Mouse (Mus musculus): ENCODE measurements around the gene Lrrc55. TPM values are rescaled to one million over a fixed set of nuclear protein-coding genes. Genes with fewer than 3 reads are reported as not detected.
"Not testable (repeated sequence)": the region's sequence is repeated elsewhere in the genome, so short reads cannot be mapped to it uniquely, and the experiment has no call there.

The Lrrc55 gene
- total RNA-seq (2017): not detected in 2 replicates

DNA sequence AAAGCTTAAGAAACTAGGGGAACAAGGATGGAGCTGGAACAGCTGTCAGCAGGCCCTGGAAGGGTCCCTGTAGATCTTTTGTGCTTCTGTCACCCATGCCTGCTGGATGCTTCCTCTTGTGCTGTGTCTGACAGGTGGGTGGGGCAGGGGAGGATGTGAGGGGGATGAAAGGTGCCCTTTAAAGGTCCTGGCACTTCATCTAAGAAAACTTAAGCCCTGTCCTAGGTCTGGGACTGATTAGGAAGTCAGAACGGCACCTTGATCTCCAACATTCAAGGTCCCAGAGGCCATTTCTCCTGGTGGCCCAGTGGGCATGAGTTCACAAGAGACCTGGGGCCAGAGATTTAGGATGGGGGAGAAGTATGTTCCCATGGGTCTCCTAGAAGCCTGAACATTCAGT is at the start of gene Lrrc55:
Gene Lrrc55, minus strand, starts transcription at position 297 of the 400 bp plus-strand sequence.
- ATAC-seq (replicated peaks; ENCODE audit: low read depth, poor library complexity, severe bottlenecking): no peak

DNA sequence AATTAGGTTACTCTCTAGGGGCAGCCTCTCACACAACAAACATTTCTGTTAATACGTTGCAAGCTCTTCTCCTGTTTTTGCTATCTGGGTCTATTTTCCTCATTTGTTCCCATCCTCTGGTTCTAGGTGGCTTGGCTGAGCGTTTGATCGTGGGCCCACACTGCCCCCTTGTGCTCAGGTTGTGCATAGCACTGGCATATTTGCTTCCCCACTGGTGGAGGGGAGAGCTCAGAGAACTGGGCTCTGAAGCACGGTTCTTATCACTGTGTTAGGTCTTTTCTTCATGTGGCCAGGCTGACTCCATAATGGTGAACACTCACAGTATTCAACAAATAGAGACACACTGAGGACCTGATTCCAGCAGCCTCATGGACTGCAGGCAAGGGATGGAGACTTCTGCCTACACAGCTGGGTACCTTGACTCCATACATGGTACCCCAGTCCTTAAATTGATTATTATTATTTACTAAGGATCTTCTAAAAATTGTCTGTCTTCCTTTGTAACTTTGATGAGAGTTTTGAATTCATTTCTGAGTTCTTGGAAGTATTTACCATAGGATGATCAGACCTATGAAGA is 49.6 kb upstream of the Lrrc55 start:
- peak; percentile 99 for ATAC-seq (replicated peaks; ENCODE audit: low read depth, poor library complexity, severe bottlenecking)

DNA sequence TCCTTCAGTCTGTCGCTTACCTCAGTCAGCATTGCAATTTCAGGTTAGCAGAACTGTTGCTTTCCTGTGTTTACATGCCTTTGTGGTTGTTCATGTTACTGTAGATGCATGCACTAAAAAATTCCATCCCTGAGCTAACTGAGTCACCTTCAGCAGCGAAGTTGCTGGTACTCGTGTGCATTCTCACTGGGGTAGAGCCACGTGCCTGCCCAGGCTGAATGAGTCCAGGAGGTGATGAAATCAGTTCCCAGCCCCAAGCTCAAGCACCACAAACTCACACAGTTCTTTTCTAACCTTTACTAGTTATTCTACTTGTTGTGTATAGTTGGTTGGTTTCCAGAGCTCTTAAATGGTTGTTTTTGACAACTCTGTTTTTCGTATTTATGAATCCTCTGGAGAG is 48.7 kb upstream of the Lrrc55 start:
- ATAC-seq (replicated peaks; ENCODE audit: low read depth, poor library complexity, severe bottlenecking): no peak

DNA sequence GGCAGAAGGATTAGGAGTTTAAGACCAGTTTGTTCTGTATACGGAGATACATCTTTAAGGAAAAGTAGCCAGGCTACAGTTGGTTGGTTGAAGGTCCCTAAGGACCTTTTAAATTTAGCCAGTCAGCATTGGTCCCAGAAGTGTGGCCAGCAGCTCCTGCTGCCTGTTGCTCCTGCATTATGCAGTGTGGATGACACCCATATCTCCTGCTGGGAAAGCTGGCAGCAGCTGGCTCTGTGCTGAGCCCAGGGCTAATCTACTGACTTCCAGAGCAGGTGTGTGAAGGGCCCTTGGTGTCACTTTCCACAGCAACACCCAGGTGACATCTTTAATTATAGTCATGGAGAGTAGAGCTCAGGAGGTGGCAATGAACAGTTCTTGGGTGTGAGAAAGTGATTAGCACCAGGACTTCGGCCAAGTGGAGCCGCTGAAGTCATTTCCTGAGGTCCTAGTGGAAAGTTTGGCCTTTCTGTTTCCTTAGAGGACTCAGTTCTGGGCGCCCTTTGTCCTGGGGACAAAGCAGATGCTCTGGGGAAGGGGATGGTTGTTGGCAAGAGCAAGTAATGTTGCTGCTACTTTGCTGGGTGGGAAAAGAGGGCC is 41.2 kb upstream of the Lrrc55 start:
- no peak for ATAC-seq (replicated peaks; ENCODE audit: low read depth, poor library complexity, severe bottlenecking)

DNA sequence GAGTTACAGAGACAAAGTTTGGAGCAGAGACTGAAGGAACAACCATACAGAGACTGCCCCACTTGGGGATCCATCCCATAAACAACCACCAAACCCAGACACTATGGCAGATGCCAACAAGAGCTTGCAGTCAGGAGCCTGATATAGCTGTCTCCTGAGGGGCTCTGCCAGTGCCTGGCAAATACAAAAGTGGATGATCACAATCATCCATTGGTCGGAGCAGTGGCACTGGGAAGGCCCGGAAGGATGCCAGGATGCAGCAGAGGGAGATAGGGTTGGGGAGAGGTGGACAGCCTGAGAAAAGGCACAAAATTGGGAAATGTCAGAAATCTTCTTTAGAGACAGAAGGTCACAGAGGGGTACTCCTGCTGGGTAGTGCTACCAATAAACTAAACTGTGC is 40.2 kb upstream of the Lrrc55 start:
- ATAC-seq (replicated peaks; ENCODE audit: low read depth, poor library complexity, severe bottlenecking): not testable (repeated sequence)

DNA sequence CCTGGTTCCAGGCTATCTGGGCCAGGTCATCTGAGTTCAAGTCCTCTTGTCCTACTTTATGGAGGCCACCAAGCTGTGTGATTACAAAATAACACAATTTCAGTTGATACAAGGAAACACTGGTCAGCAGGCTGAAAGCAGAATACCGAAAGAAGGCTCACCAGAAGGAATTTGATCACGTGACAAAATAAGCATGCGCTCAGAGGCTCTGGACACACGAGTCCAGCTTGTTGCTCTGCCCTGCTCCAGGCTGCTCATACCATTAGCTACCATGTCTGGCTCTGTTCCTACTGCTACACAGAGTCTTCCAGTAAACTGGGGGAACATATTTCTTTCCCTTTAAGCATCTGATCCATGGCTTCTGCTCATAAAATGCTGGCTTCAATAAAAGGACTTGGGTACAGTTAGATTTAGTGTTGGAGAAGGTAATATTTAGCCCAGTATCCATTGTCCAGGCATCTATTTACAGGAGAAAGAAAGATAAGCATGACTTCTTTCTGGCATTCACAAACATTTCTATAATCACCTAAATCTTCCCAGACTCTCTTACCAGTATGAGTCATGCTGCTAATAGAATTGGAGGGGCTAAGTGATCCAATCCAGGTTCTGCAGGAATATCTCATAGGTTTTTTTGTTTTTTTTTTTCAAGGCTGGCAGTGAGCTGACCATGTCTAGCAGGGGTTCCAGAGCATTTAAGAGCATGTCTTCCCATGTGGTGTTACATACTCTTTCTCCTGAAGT is 33.9 kb upstream of the Lrrc55 start:
- ATAC-seq (replicated peaks; ENCODE audit: low read depth, poor library complexity, severe bottlenecking): no peak

DNA sequence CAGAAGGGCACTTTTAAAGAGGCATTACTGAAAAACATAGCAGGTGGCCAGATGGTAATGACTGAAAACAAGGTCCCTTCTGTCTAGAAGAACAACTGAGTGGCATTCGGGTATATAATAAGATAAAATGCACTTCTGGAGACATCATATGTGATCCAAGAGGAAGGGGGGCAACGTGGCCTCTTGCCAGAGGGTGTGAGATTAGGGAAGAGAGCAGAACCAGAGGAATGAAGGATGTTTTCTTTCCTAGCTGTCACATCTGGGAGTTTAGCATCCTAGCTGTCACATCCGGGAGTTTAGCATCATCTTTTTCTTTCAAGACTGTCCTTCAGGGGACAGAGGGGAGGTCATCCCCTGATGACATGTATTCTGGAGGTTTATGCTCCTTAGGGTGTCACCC is 32.6 kb upstream of the Lrrc55 start:
- no peak for ATAC-seq (replicated peaks; ENCODE audit: low read depth, poor library complexity, severe bottlenecking)

DNA sequence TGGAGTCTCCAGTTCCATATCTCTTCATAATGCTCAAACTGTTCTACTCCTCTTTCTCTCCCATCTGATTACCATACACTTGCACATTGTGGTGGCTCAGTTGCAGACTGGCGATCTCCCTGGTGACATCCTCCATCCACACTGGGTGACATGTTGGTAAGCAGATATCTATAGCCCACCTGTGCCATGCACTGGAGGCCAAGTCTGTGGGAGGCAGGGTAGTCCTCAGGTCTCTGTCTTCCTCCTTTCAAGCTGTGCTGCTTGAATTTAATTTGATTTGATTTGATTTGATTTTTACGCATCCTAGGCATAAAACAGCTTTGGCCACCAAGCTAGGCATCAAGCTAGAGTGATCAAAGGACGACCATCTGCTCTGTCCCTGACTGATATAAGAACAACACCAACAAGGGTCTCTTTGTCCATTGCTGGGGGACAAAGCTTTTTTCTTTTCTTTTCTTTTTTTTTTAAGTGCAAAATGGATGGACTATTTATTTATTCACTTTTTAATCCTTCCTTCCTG is 30.9 kb upstream of the Lrrc55 start:
- ATAC-seq (replicated peaks; ENCODE audit: low read depth, poor library complexity, severe bottlenecking): no peak

DNA sequence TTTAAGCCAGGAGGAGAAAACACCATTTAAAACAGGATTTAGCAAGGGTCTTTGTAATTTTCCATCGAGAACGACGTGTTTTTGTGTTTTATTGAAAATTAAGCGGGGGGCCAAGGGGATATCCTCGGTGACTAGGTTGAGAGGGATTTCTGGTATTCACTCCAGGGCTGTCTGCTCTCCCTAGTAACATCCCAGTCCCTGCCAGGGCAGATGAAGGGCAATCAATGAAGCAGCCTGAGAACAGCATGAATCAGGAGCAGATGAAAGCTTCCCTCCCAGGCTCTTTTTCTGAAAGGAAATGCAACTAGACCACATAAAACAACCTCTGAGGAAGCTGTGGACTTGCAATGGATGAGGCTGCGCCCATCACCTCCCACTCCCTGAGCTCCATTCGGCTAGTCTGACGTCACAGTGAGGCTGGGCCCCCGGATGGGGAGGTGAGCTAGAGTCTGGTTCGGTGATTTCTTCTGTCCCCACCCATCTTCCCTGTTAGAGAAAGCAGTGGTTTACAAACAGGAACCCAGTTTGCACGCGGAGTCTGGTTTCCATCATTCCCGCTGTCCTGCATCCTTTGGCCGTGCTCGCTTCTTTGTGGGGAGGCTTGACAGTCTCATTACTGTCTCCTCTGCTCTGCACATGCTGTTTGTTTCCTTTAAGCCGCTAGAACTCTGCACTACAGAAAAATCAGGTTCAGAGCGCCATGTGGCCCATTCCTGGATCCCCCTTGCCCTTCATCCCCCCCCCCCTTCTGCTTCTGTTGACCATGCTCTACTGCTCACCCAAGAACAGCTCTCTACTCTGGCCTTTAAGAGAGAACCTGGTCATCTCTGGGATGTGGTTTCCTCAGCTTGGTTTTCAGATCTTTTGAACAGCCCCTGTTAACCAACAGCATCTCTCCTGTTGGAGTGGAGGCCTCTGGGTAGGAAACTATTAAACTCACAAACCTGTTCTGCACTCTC is 27.5 kb upstream of the Lrrc55 start:
- 0 out of 2 replicates have a peak, but pooled peaks have one; percentile 42 for ATAC-seq (replicated peaks; ENCODE audit: low read depth, poor library complexity, severe bottlenecking)

DNA sequence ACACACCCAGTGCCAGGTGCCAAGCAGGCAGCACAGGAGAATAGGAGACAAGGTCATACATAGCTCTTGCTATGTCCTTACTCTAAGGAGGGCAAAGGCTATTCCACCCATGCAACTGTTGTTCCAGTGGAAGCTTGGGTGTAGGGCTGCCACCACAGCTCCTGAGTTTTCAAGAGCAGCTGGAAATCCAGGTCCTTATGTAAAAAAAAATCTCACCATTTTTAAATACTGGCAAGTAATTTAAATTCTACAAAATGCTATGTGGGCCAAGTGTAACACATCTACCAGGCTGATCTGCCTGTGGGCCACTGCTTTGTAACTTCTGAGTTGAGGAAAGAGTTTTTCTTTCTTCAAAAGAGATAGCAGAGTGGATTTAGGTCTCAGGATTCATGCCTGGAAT is 19.6 kb upstream of the Lrrc55 start:
- ATAC-seq (replicated peaks; ENCODE audit: low read depth, poor library complexity, severe bottlenecking): no peak

DNA sequence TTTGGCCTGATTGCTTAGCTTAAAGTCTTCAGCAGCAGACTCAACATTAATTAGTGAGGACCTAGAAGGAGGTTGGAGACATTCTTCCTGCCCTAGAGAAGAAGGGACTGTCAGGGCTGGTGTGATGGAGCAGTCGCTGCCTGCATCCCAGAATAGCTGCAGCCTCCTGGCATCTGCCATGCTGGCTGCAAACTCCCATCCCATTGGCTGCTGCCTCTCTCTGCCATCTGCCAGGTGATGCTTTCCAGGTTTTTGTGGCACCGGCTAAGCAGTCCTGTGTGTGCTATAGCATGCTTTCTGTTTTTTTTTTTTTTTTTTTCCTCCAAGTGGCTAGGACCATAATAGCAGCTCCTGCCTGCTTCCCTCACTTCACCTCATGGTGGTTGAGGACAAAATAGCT is 16.7 kb upstream of the Lrrc55 start:
- ATAC-seq (replicated peaks; ENCODE audit: low read depth, poor library complexity, severe bottlenecking): no peak

DNA sequence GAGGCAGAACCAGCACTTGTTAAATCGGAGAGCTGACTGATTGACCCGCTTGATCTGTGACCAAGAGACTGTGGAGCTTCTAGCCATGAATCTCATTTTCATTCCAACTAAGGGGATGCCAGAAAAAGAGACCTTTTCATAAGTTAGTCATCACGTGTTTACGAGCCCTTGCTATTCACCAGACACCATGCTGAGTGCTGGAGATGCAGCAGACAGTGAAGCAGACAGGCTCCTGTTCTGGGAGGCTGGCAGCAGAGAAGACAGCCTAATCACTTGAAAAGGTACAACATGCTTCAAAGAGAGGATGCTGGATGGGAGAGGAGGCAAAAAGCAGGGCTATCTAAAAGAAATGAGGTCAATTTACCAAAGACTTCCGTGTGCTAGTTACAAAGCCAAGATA is 12.3 kb upstream of the Lrrc55 start:
- ATAC-seq (replicated peaks; ENCODE audit: low read depth, poor library complexity, severe bottlenecking): no peak

DNA sequence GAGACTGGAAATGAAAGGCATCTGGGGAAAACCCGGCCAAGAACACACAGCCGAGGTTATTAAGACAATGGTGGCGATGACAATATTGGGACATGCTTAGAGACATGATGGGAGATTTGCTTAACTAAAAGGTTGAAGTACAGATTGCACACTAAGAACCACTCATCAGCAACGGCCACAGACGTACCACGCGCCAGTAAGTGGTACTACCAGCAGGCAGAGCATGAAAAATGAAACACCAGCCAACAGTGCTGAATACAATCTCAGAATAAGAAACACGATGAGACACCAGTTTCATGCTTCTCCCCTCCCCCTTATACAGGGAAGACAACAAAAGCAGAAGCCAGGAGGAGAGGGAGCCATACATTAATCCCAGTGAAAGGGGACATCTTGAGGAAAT is 8.2 kb upstream of the Lrrc55 start:
- ATAC-seq (replicated peaks; ENCODE audit: low read depth, poor library complexity, severe bottlenecking): no peak

DNA sequence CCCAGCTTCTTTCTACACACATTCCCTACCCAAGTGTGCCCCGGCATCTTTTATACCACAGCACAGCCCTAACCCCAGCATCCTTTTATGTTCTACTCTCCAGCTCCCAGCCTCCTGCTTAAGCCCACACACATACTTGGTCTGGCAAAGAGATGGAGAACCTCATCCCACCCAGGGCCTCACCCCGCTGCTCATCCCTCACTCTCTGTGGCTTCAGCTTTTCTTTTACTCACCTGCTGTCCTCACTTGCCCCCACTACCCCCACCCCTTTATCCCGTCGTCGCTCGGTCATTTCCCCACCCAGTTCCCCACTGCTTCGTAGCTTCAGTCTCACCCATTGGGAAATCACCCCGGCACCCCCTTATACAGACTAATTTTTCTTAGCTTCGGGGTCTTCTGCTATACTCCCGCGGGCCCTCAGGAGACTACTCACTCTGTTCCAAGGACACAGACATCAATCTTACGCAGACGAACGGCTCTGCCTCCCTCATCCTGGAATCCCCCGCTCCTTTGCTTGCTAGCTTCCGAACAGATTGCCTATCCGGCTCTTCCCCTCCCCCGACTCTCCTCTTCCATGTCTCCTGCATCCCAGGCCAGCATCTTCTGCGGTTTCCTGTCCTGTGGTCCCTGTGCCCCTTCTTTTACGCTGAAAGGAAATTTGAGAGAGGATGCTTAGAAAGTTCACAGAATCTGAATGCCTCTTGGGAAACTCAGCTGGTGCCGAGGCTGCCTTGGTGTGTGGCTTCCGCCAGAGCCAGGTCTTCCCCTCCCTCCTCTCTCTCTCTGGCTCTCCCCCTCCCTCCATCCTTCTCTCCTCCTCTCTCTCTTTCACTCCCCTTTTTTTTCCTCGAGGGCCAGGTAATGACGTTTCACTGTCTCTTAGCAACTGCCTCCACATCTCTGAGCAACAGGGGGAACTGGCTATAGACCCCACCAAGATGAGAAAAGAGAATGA is 1.3 kb upstream of the Lrrc55 start:
- ATAC-seq (replicated peaks; ENCODE audit: low read depth, poor library complexity, severe bottlenecking): 0 out of 2 replicates have a peak, but pooled peaks have one; percentile 6

DNA sequence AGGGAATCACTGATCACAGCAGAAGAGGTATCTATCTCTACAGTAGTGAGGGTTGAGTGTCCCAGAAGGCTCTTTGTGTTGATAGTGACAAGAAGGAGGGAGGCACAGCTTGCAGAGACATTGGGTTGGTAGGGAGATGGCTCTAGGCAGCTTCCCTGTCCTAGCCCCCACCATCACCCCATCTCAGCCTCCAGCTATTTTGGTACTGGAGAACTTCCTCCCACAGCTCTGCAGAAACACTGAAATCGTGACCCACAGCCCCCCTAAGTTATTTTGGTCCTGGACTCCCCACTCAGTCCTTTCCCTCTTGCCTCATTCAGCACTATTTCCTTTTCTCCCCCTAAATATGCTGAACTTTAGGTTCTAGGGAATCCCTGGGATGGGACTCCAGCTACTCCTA is 2.4 kb downstream of the Lrrc55 start:
- ATAC-seq (replicated peaks; ENCODE audit: low read depth, poor library complexity, severe bottlenecking): no peak

DNA sequence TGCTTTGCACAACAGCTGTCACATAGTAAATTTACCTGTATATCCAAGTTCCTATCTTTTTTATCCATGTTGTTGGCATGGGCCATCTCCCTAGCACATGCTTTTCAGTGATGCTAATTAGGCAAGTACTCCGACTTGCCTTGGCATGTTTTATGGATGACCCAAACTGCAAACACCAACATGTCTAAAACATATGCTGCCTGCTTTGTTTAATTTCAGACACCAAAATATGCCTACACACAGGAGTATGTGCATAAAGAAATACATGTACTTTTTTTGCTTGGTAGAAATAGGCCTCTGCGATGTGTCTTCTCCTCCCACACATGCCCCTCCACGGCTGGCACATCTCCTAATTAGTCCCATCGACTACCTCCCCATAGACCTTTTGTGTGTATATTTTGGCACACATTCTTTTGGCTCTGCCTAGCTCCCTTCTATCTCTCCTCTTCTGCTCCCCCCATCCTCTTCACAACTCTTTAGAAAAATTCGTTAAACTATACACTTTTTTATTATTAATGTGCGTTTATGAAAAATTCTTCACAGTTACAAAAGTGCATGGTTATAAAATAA is 9.3 kb downstream of the Lrrc55 start:
- ATAC-seq (replicated peaks; ENCODE audit: low read depth, poor library complexity, severe bottlenecking): no peak

DNA sequence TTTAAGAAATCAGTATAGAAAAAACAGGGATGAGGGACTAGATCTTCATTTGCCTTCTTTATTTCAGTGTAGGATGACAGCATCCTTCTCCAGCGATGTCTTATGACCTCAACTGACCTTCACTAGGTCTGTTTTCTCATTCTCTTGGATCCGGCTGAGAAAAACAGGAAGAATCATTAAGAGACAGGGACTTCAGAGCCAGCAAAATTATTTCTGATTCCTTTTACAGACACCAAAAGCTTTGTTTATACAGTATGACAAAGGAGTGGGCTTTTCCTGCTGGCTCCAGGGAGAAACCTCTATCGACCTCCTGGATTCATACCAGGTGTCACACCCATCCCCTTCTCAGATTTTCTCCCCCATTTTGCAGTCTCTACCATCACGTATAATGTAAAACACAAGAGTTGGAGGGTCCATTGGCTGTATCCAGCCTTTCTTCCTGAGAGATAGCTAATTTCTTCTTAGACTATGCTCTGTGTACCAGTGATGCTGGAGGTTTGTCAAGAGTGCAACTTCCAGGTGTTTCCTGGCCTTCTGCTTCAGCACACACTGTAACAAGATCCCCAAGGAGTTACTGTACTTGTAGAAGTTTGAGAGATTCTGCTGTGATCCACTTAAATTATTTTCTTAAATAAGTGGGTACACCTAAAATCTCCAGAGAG is 18.7 kb downstream of the Lrrc55 start:
- ATAC-seq (replicated peaks; ENCODE audit: low read depth, poor library complexity, severe bottlenecking): no peak

DNA sequence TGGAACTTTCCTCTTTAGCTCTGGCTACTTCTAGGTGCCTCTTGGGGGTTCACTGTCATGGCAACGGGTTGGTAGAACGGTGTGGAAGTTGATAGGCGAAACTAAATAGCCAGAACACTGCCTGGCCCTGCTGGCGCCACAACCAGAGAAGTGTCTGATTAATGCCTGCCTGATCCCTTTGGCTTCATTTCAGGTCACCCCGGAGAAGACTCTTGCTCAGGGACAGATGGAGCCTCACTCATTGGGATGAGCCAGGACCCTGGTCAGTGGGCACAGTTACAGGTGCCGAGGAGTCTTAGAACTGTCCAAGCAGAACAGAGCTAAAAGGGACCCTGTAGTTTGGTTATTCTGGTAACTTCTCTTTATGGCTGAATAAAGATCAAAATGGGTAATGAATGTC is 23.5 kb downstream of the Lrrc55 start:
- ATAC-seq (replicated peaks; ENCODE audit: low read depth, poor library complexity, severe bottlenecking): no peak

All from common myeloid progenitor, adult 5-6 weeks (primary cell).